Mouse (Mus musculus): Measurements from ENCODE around the gene C2cd4a. TPM values are rescaled to one million over a fixed set of nuclear protein-coding genes. Genes with fewer than 3 reads are reported as not detected.

Gene C2cd4a
- polyA plus RNA-seq, 1 experiment from 2014 or later = 0.78 TPM

GRCm38 (mm10) chr9:67807000-67807399 is 25.1 kb downstream of the C2cd4a start:
- no peaks in the 10 kb centered on the region for H3K9me3 ChIP-seq (replicated peaks)
- H3K9ac ChIP-seq (replicated peaks) = no peak overlapping the region
- no peaks in the 10 kb centered on the region for H3K36me3 ChIP-seq
- no peak overlapping the region for H3K4me3 ChIP-seq (replicated peaks)
- WGBS = 66% methylated on average over 5 of the region's 5 CpGs
- no peak overlapping the region for H3K27ac ChIP-seq (replicated peaks)
- no peak overlapping the region for H3K4me2 ChIP-seq
- no peaks in the 10 kb centered on the region for H3K4me1 ChIP-seq
- H3K27me3 ChIP-seq (replicated peaks) = no peaks in the 10 kb centered on the region
- ATAC-seq (ENCODE audit: low FRiP score) = no peak

- H3K27me3 ChIP-seq (replicated peaks) = no peaks in the 10 kb centered on the region
- H3K4me1 ChIP-seq = peaks cover 5% of the 10 kb centered on the region; the same call in 1 of the 2 replicates
- 26% methylated on average over 6 of the region's 6 CpGs for WGBS
- H3K4me3 ChIP-seq (replicated peaks) = no peak overlapping the region
- no peaks in the 10 kb centered on the region for H3K36me3 ChIP-seq
- ATAC-seq (ENCODE audit: low FRiP score) = no peak
- no peak overlapping the region for H3K9ac ChIP-seq (replicated peaks)
- no peak overlapping the region for H3K4me2 ChIP-seq
- H3K27ac ChIP-seq (replicated peaks) = no peak overlapping the region
- no peaks in the 10 kb centered on the region for H3K9me3 ChIP-seq (replicated peaks)
Observed at GRCm38 (mm10) chr9:67802241-67802640, 29.9 kb downstream of the C2cd4a start.

DNA sequence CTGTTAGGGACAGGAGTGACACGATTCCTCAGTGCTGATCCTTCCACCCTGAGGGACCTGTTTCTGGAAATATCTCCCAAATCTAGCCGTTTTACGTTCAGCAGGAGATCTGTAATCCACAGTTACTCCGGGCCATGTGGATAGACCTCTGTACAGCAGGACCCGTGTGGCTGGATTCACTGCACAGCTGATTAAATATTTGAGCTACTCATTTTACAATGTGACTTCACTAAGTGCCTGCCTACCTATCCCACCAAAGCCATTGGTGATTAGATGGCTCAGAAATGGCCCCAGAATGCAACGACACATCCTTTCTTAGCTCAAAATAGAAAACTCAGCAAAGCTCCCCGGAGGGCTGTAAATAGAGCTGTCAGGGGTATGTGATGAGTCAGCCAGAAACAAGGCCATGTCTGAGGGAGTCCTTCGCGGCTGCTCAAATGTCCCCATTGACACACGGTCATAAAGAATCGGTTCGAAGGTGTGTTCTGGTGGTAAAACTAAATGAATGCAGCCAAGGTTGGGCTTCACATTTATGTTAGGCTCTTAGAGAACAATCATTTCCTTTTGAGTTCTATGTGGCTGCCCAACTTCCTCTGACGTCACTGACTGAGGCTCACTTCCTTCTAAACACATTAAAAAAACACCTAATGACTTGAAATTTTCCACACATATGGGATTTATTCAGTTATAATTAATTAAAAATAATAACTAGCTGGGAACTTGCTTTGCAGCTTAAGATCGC is 32.9 kb downstream of the C2cd4a start:
- Histone ChIP-seq H3K27me3 (replicated peaks) (no peaks in the 10 kb centered on the region), H3K9me3 (replicated peaks) (no peaks in the 10 kb centered on the region), H3K27ac (replicated peaks) (no peak overlapping the region), H3K4me1 (peaks cover 22% of the 10 kb centered on the region), H3K4me3 (replicated peaks) (no peak overlapping the region), H3K36me3 (no peaks in the 10 kb centered on the region), H3K9ac (replicated peaks) (no peak overlapping the region), H3K4me2 (no peak overlapping the region)
- no peak for ATAC-seq (ENCODE audit: low FRiP score)
- WGBS = 29% methylated on average over 14 of the region's 14 CpGs

- no peaks in the 10 kb centered on the region for H3K27me3 ChIP-seq (replicated peaks)
- H3K27ac ChIP-seq (replicated peaks) = peak overlapping the region; percentile 63
- H3K4me2 ChIP-seq = peak overlapping the region; percentile 41
- 0 out of 2 replicates have a peak overlapping the region, but pooled peaks have one; percentile 3 for H3K9ac ChIP-seq (replicated peaks)
- ATAC-seq (ENCODE audit: low FRiP score) = peak; percentile 53; the same call in 1 of the 2 replicates
- no peak overlapping the region for H3K4me3 ChIP-seq (replicated peaks)
- WGBS = 12% methylated on average over 14 of the region's 14 CpGs
- peaks cover 22% of the 10 kb centered on the region for H3K4me1 ChIP-seq
- H3K9me3 ChIP-seq (replicated peaks) = no peaks in the 10 kb centered on the region
- H3K36me3 ChIP-seq = no peaks in the 10 kb centered on the region
Observed at GRCm38 (mm10) chr9:67795205-67795675, 36.9 kb downstream of the C2cd4a start.

DNA sequence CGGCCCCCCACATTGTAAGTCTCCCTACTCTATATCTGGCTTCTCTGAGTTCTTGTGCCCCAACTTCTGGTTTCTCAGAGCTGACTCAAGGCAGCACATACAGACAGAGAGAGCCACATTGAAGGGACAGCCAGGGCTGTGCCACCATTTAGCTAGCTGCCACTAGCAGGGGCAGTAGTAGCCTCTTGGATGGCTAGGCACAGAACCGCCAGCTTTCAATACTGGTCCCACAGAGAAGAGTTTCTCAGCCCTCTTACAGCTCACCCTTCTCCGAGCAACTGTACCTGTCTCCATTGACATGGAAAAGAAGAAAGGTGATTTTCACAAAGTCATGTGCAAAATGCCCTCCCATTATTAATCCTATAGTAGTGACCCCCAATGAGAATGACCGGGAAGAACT is 37.5 kb downstream of the C2cd4a start:
- Histone ChIP-seq H3K9ac (replicated peaks) (no peak overlapping the region), H3K27ac (replicated peaks) (no peak overlapping the region), H3K36me3 (no peaks in the 10 kb centered on the region), H3K4me1 (peaks cover 22% of the 10 kb centered on the region), H3K4me2 (no peak overlapping the region), H3K4me3 (replicated peaks) (no peak overlapping the region), H3K27me3 (replicated peaks) (no peaks in the 10 kb centered on the region), H3K9me3 (replicated peaks) (no peaks in the 10 kb centered on the region)
- WGBS = 77% methylated on average over 4 of the region's 4 CpGs
- ATAC-seq (ENCODE audit: low FRiP score) = no peak

- 62% methylated on average over 1 of the region's 1 CpGs for WGBS
- Histone ChIP-seq H3K9me3 (replicated peaks) (no peaks in the 10 kb centered on the region), H3K27me3 (replicated peaks) (no peaks in the 10 kb centered on the region), H3K4me3 (replicated peaks) (no peak overlapping the region), H3K4me2 (no peak overlapping the region), H3K4me1 (peaks cover 19% of the 10 kb centered on the region), H3K27ac (replicated peaks) (no peak overlapping the region), H3K9ac (replicated peaks) (no peak overlapping the region), H3K36me3 (no peaks in the 10 kb centered on the region)
- no peak for ATAC-seq (ENCODE audit: low FRiP score)
Observed at GRCm38 (mm10) chr9:67794216-67794615, 37.9 kb downstream of the C2cd4a start.

- Histone ChIP-seq H3K9me3 (replicated peaks) (no peaks in the 10 kb centered on the region), H3K4me2 (no peak overlapping the region), H3K27ac (replicated peaks) (no peak overlapping the region), H3K4me1 (peaks cover 17% of the 10 kb centered on the region), H3K36me3 (no peaks in the 10 kb centered on the region), H3K27me3 (replicated peaks) (no peaks in the 10 kb centered on the region), H3K4me3 (replicated peaks) (no peak overlapping the region), H3K9ac (replicated peaks) (no peak overlapping the region)
- no peak for ATAC-seq (ENCODE audit: low FRiP score)
- 84% methylated on average over 6 of the region's 6 CpGs for WGBS
Observed at GRCm38 (mm10) chr9:67793501-67793900, 38.6 kb downstream of the C2cd4a start.

DNA sequence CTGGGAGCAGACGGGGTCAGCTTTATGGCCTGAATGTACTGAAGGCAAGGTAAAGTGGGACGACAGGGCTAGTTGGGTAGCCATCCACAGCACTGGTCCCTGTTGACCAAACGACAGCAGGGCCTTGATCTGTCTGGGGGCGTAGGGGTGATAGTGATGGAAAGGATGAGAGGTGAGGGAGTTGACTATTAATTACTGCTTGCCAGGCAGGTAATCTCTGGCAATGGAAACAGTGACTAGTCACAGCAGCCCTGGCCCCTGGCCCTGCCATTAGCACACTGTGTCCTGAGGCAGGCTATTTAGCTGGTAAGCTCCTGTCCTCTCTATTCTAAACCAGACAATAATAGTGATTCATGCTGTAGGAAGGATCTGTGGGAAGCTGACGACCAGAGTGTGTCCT is 39.7 kb downstream of the C2cd4a start:
- Histone ChIP-seq H3K36me3 (no peaks in the 10 kb centered on the region), H3K4me1 (peaks cover 17% of the 10 kb centered on the region), H3K9me3 (replicated peaks) (no peaks in the 10 kb centered on the region), H3K9ac (replicated peaks) (no peak overlapping the region), H3K4me2 (no peak overlapping the region), H3K27ac (replicated peaks) (no peak overlapping the region), H3K27me3 (replicated peaks) (no peaks in the 10 kb centered on the region), H3K4me3 (replicated peaks) (no peak overlapping the region)
- 60% methylated on average over 5 of the region's 5 CpGs for WGBS
- no peak for ATAC-seq (ENCODE audit: low FRiP score)

DNA sequence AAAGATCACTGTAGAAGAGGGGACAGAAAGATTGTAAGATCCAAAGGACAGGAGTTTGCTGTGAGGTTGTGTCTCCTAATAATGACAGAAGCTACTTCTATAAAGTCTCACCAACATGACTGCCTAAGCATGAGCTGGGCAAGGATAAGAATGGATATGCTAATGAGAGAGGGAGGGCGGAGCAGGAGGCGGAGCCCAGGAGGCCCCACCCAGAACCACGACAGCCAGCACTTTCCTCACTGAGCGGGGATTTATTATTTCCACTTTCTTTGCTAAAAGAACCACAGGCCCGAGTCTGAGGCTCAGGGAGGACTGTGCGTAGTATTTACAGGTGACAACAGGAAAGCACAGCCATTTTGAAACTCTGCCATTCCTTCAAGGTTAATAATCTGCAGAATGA is 44.5 kb downstream of the C2cd4a start:
- Histone ChIP-seq H3K27me3 (replicated peaks) (no peaks in the 10 kb centered on the region), H3K4me3 (replicated peaks) (no peak overlapping the region), H3K27ac (replicated peaks) (no peak overlapping the region), H3K36me3 (no peaks in the 10 kb centered on the region), H3K4me2 (no peak overlapping the region), H3K9me3 (replicated peaks) (no peaks in the 10 kb centered on the region), H3K4me1 (no peaks in the 10 kb centered on the region), H3K9ac (replicated peaks) (no peak overlapping the region)
- no peak for ATAC-seq (ENCODE audit: low FRiP score)
- WGBS = 64% methylated on average over 6 of the region's 6 CpGs

GRCm38 (mm10) chr9:67786311-67786710 is 45.8 kb downstream of the C2cd4a start:
- H3K9ac ChIP-seq (replicated peaks) = no peak overlapping the region
- H3K4me3 ChIP-seq (replicated peaks) = no peak overlapping the region
- H3K27me3 ChIP-seq (replicated peaks) = no peaks in the 10 kb centered on the region
- H3K4me1 ChIP-seq = no peaks in the 10 kb centered on the region
- H3K4me2 ChIP-seq = no peak overlapping the region
- WGBS = 87% methylated on average over 7 of the region's 7 CpGs
- no peak overlapping the region for H3K27ac ChIP-seq (replicated peaks)
- H3K9me3 ChIP-seq (replicated peaks) = no peaks in the 10 kb centered on the region
- ATAC-seq (ENCODE audit: low FRiP score) = no peak
- H3K36me3 ChIP-seq = no peaks in the 10 kb centered on the region

GRCm38 (mm10) chr9:67783925-67784324 is 48.2 kb downstream of the C2cd4a start:
- no peak overlapping the region for H3K27ac ChIP-seq (replicated peaks)
- no peaks in the 10 kb centered on the region for H3K9me3 ChIP-seq (replicated peaks)
- H3K4me1 ChIP-seq = no peaks in the 10 kb centered on the region
- no peaks in the 10 kb centered on the region for H3K27me3 ChIP-seq (replicated peaks)
- H3K36me3 ChIP-seq = no peaks in the 10 kb centered on the region
- H3K9ac ChIP-seq (replicated peaks) = no peak overlapping the region
- no peak for ATAC-seq (ENCODE audit: low FRiP score)
- no peak overlapping the region for H3K4me2 ChIP-seq
- H3K4me3 ChIP-seq (replicated peaks) = no peak overlapping the region

- Histone ChIP-seq H3K27me3 (replicated peaks) (no peaks in the 10 kb centered on the region), H3K36me3 (no peaks in the 10 kb centered on the region), H3K4me3 (replicated peaks) (no peak overlapping the region), H3K4me1 (peaks cover 3% of the 10 kb centered on the region; the same call in 1 of the 2 replicates), H3K9ac (replicated peaks) (no peak overlapping the region), H3K4me2 (no peak overlapping the region), H3K27ac (replicated peaks) (no peak overlapping the region), H3K9me3 (replicated peaks) (no peaks in the 10 kb centered on the region)
- no peak for ATAC-seq (ENCODE audit: low FRiP score)
- 78% methylated on average over 3 of the region's 3 CpGs for WGBS
Observed at GRCm38 (mm10) chr9:67783464-67783863, 48.7 kb downstream of the C2cd4a start.
